Mouse (Mus musculus) intestine, postnatal 0 days (tissue): ENCODE data around the gene Ano10. TPM values are rescaled to one million over a fixed set of nuclear protein-coding genes. Genes with fewer than 3 reads are reported as not detected.

Source experiments
- ATAC-seq: fragments of 200-750 bp; cut with Nextera tagmentation; 2 replicates; pipeline ENCODE4 v1.8.0; 2017; ENCODE audit warnings: mild to moderate bottlenecking, moderate TSS enrichment, moderate library complexity
- H3K27ac ChIP-seq: fragments of 300-500 bp; sonication (generic); 2 replicates; pipeline ENCODE4 v1.5.1; 2014; ENCODE audit warnings: mild to moderate bottlenecking, low read depth, low read length, moderate library complexity
- H3K27me3 ChIP-seq: fragments of 300-500 bp; sonication (generic); replicated peaks from 2 replicates; pipeline ENCODE4 v1.6.1; 2014; ENCODE audit warnings: low read length, mixed read lengths; ENCODE audit not compliant: control insufficient read depth, insufficient read depth
- H3K36me3 ChIP-seq: fragments of 300-500 bp; sonication (generic); 2 replicates; pipeline ENCODE4 v1.6.1; 2014; ENCODE audit warnings: mild to moderate bottlenecking, moderate library complexity; ENCODE audit not compliant: control insufficient read depth, insufficient read depth
- H3K4me1 ChIP-seq: fragments of 300-500 bp; sonication (generic); replicated peaks from 2 replicates; pipeline ENCODE4 v1.6.1; 2014; ENCODE audit warnings: antibody characterized with exemption, low read length, mixed read lengths; ENCODE audit not compliant: control insufficient read depth, insufficient read depth
- H3K4me2 ChIP-seq: fragments of 300-500 bp; sonication (generic); replicated peaks from 2 replicates; pipeline ENCODE4 v1.6.1; 2014; ENCODE audit warnings: low read depth, mild to moderate bottlenecking, moderate library complexity
- H3K4me3 ChIP-seq: fragments of 300-500 bp; sonication (generic); 2 replicates; pipeline ENCODE4 v1.5.1; 2014; ENCODE audit warnings: low read depth, low read length
- H3K9ac ChIP-seq: fragments of 300-500 bp; sonication (generic); 2 replicates; pipeline ENCODE4 v1.6.1; 2014; ENCODE audit warnings: mild to moderate bottlenecking, low read depth, low read length
- H3K9me3 ChIP-seq: fragments of 300-500 bp; sonication (generic); 2 replicates; pipeline ENCODE4 v1.6.1; 2016; ENCODE audit warnings: mixed run types; ENCODE audit not compliant: control insufficient read depth
- CTCF ChIP-seq: sonication (generic); IDR thresholded peaks from 2 replicates; pipeline ENCODE4 v1.5.1; 2016; ENCODE audit warnings: low read depth, mild to moderate bottlenecking, control low read depth, antibody characterized with exemption, moderate library complexity
- WGBS: fragments of 180-500 bp; shearing (Covaris S2); extraction: QIAGEN DNeasy Blood & Tissue Kit; methylation state at CpG from one replicate; pipeline ENCODE4 v1.1.7; 2014; 5-methylcytosine and 5-hydroxymethylcytosine counted together
- polyA plus RNA-seq: library from polyadenylated mRNA; unstranded; fragments of >200 nt; fragmentation: Nextera tagmentation; extraction: Ambion mirVana; gene quantifications from 2 replicates; pipeline ENCODE4 v1.2.1, GENCODE M21; 2015

Gene Ano10
- polyA plus RNA-seq, 1 experiment from 2014 or later: 51.9 TPM

GRCm38 (mm10) chr9:122185061-122185460 is 109.2 kb downstream of the Ano10 start:
- whole genome bisulfite sequencing: 11% methylated on average over 2 of the region's 2 CpGs
- ATAC-seq: no peak
- Histone ChIP-seq H3K4me1 (no peaks in the 10 kb centered on the region), H3K4me3 (no peak overlapping the region), H3K27me3 (no peaks in the 10 kb centered on the region), H3K4me2 (no peak overlapping the region), H3K36me3 (no peaks in the 10 kb centered on the region), H3K9ac (no peak overlapping the region), H3K27ac (no peak overlapping the region), H3K9me3 (no peaks in the 10 kb centered on the region)
- TF ChIP-seq CTCF: peak; percentile 95

GRCm38 (mm10) chr9:122184329-122184728 is 109.9 kb downstream of the Ano10 start:
- Histone ChIP-seq H3K27ac (no peak overlapping the region), H3K27me3 (no peaks in the 10 kb centered on the region), H3K9ac (no peak overlapping the region), H3K4me3 (no peak overlapping the region), H3K9me3 (no peaks in the 10 kb centered on the region), H3K4me1 (no peaks in the 10 kb centered on the region), H3K4me2 (no peak overlapping the region), H3K36me3 (no peaks in the 10 kb centered on the region)
- TF ChIP-seq CTCF: no peak
- 84% methylated on average over 3 of the region's 3 CpGs for WGBS
- no peak for ATAC-seq

GRCm38 (mm10) chr9:122183074-122183473 is 111.1 kb downstream of the Ano10 start:
- Histone ChIP-seq H3K4me3 (no peak overlapping the region), H3K36me3 (no peaks in the 10 kb centered on the region), H3K4me2 (no peak overlapping the region), H3K27me3 (no peaks in the 10 kb centered on the region), H3K27ac (no peak overlapping the region), H3K4me1 (no peaks in the 10 kb centered on the region), H3K9ac (no peak overlapping the region), H3K9me3 (no peaks in the 10 kb centered on the region)
- ATAC-seq: no peak
- 61% methylated on average over 4 of the region's 4 CpGs for WGBS
- no peak for TF ChIP-seq CTCF

- Histone ChIP-seq H3K9ac (no peak overlapping the region), H3K36me3 (peaks cover 11% of the 10 kb centered on the region; the same call in 1 of the 2 replicates), H3K9me3 (no peaks in the 10 kb centered on the region), H3K4me3 (no peak overlapping the region), H3K4me2 (no peak overlapping the region), H3K27me3 (no peaks in the 10 kb centered on the region), H3K4me1 (0 out of 2 replicates have a peak, but pooled peaks cover 5% of the 10 kb centered on the region), H3K27ac (no peak overlapping the region)
- no peak for TF ChIP-seq CTCF
- 76% methylated on average over 3 of the region's 3 CpGs for WGBS
- no peak for ATAC-seq
Measured at GRCm38 (mm10) chr9:122180105-122180504, 114.1 kb downstream of the Ano10 start.

GRCm38 (mm10) chr9:122178427-122178826 is 115.8 kb downstream of the Ano10 start:
- no peak overlapping the region for H3K4me2 ChIP-seq
- TF ChIP-seq CTCF: no peak
- no peak overlapping the region for H3K9ac ChIP-seq
- no peaks in the 10 kb centered on the region for H3K27me3 ChIP-seq
- H3K4me1 ChIP-seq: 0 out of 2 replicates have a peak, but pooled peaks cover 5% of the 10 kb centered on the region
- no peaks in the 10 kb centered on the region for H3K9me3 ChIP-seq
- H3K27ac ChIP-seq: peak overlapping the region; percentile 15; the same call in 1 of the 2 replicates
- H3K4me3 ChIP-seq: no peak overlapping the region
- 52% methylated on average over 4 of the region's 4 CpGs for WGBS
- peaks cover 11% of the 10 kb centered on the region; the same call in 1 of the 2 replicates for H3K36me3 ChIP-seq
- no peak for ATAC-seq

GRCm38 (mm10) chr9:122177256-122178220 is 116.7 kb downstream of the Ano10 start:
- H3K9ac ChIP-seq: no peak overlapping the region
- no peak overlapping the region; the same call in 1 of the 2 replicates for H3K27ac ChIP-seq
- no peak for TF ChIP-seq CTCF
- no peaks in the 10 kb centered on the region for H3K9me3 ChIP-seq
- H3K27me3 ChIP-seq: no peaks in the 10 kb centered on the region
- no peak overlapping the region for H3K4me2 ChIP-seq
- 0 out of 2 replicates have a peak, but pooled peaks cover 5% of the 10 kb centered on the region for H3K4me1 ChIP-seq
- no peak overlapping the region for H3K4me3 ChIP-seq
- 60% methylated on average over 7 of the region's 7 CpGs for WGBS
- no peak for ATAC-seq
- peaks cover 11% of the 10 kb centered on the region; the same call in 1 of the 2 replicates for H3K36me3 ChIP-seq
